Mouse (Mus musculus): ENCODE data around the gene Polr3h. TPM values are rescaled to one million over a fixed set of nuclear protein-coding genes. Genes with fewer than 3 reads are reported as not detected.
A peak's percentile ranks its signal among the peaks of the same experiment; 100 is the strongest.

Gene Polr3h
- polyA plus RNA-seq, 1 experiment: 2.8 TPM

DNA sequence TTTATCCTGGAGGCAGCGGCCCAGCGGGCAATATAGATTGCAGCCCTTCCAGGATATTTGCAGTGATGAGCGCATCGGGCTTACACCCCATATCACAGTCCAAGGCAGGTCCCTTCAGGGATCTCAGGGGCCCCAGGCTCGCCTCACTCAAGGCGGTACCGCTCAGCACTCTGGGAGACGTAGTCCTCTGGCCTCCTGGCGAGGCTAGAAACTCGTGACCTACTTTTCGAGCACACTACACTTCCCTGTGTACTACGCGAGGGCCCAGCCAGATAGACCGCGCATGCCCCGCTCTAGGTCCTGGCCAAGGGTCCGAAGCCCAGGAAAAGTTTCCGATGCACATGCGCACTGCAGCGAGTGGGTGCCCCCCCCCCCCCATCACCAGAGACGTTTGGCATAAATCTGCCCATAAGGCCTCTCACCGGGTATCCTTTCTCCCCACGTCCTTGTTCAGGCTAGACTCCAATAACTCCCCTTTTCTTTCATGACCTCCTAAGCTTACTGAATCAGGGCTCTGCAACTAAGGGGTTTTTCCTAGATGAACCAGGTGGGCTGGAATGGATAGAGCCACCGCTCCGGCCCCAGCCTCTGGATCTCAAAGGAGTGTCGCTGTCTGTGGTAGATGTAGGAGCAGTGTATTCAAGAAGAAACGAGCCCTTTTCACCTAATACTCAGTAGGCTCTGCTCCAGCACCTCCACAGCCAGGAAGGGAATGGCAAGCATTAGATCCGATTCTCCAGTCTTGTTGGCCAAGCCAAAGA, 69.8 kb downstream of the Polr3h start:
- peak overlapping the region; percentile 96 for H3K27ac ChIP-seq (replicated peaks; ENCODE audit: low read depth, low read length)
- peak overlapping the region; percentile 94 for H3K4me3 ChIP-seq (ENCODE audit: insufficient read depth, low read depth, low read length)
- H3K4me1 ChIP-seq (ENCODE audit: control insufficient read depth, insufficient read depth, insufficient read length, low read length): peaks cover 4% of the 10 kb centered on the region; the same call in 1 of the 2 replicates

DNA sequence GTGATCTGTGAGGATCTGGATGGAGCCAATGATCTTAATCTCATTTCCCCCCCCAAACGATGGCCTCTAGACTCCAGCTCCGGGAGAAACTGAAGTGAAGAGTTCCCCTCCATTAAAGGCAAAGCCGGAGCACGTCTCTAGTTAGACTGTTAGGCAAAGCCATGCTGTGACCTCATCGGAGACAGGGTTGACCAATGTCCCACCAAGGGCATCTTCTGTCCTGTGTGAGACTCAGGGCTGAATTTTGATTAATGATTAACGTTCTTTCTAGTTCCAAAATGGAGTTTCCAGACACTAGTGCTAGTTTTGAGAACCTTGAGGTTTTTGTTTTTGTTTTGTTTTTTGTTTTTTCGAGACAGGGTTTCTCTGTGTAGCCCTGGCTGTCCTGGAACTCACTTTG, 73.0 kb downstream of the Polr3h start:
- peak overlapping the region; percentile 88 for H3K27ac ChIP-seq (replicated peaks; ENCODE audit: low read depth, low read length)
- H3K4me1 ChIP-seq (ENCODE audit: control insufficient read depth, insufficient read depth, insufficient read length, low read length): peaks cover 4% of the 10 kb centered on the region; the same call in 1 of the 2 replicates
- peak overlapping the region; percentile 18 for H3K4me3 ChIP-seq (ENCODE audit: insufficient read depth, low read depth, low read length)

DNA sequence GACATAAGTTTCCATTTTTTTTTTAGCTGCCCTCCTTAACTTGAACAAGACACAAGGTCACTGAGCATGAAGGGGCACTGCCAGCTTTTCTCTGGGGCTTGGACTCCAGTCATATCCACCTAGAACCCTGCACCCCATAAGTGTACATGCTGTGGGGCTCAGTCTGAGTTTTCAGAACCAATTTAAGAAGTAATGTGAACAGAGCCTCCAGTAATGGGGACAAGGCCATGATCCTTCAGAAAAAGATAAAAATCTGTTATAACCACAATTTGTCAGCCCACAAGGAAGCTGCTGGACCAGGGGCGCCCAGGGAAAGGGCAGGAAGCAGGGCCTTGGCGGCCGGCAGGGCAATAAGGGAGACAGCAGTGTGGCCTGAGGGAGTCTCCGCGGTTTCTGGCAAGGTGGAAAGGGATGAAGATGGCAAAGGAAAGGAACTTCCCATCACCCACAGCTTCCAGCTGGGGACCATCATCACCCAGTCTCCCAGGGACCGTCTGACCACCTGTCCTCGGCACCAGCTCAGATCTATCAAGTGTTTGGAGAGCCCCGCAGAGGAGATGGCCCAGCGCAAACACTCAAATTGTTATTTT, 73.5 kb downstream of the Polr3h start:
- Histone ChIP-seq H3K27ac (replicated peaks; ENCODE audit: low read depth, low read length) (peak overlapping the region; percentile 88), H3K4me1 (ENCODE audit: control insufficient read depth, insufficient read depth, insufficient read length, low read length) (peaks cover 8% of the 10 kb centered on the region; the same call in 1 of the 2 replicates), H3K4me3 (ENCODE audit: insufficient read depth, low read depth, low read length) (peak overlapping the region; percentile 18)

DNA sequence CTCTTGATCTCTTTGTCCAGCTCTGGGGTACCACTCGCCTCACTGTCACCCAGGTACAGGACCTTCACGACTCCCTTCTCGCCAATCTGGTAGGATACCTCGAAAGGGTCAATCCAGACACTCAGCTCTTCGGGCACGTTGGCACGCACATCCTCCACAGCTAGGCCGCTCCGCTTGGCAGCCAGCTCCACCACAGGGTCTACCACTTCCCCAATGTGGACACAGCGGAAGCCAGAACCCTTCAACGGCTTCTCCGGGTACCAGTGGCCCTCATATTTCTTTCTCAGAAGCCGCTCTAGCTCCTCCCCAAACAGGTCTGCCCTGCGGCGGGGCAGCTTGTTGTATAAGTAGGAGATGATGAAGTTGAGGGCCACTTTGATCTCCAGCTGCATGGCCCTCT, 74.7 kb downstream of the Polr3h start:
- Histone ChIP-seq H3K4me3 (ENCODE audit: insufficient read depth, low read depth, low read length) (peak overlapping the region; percentile 17), H3K27ac (replicated peaks; ENCODE audit: low read depth, low read length) (peak overlapping the region; percentile 88), H3K4me1 (ENCODE audit: control insufficient read depth, insufficient read depth, insufficient read length, low read length) (peaks cover 14% of the 10 kb centered on the region)

DNA sequence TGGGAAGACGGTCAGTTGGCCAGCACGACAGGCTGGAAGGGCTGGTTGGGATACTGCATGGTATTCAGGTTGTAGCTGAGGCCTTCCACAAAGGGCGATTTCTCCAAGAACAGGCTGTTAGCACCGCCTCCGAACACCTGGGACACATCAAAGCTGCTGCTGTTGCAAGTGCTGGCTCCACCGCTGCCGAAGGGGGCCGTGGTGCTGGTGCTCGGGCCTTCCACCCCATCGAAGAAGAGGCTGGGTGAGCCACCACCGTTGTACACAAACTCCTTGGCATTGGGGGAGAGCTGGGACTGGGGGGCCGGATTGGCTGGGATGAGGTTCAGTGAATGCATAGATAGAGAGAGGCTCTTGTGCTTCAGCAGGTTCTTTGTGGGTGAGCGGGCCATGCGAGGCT, 75.3 kb downstream of the Polr3h start:
- H3K4me1 ChIP-seq (ENCODE audit: control insufficient read depth, insufficient read depth, insufficient read length, low read length): peaks cover 17% of the 10 kb centered on the region
- peak overlapping the region; percentile 17; the same call in 1 of the 2 replicates for H3K4me3 ChIP-seq (ENCODE audit: insufficient read depth, low read depth, low read length)
- H3K27ac ChIP-seq (replicated peaks; ENCODE audit: low read depth, low read length): peak overlapping the region; percentile 88

GRCm38 (mm10) chr15:81849104-81849503, 76.9 kb downstream of the Polr3h start:
- Histone ChIP-seq H3K4me3 (ENCODE audit: insufficient read depth, low read depth, low read length) (0 out of 2 replicates have a peak overlapping the region, but pooled peaks have one; percentile 30), H3K4me1 (ENCODE audit: control insufficient read depth, insufficient read depth, insufficient read length, low read length) (peaks cover 22% of the 10 kb centered on the region), H3K27ac (replicated peaks; ENCODE audit: low read depth, low read length) (peak overlapping the region; percentile 80)

DNA sequence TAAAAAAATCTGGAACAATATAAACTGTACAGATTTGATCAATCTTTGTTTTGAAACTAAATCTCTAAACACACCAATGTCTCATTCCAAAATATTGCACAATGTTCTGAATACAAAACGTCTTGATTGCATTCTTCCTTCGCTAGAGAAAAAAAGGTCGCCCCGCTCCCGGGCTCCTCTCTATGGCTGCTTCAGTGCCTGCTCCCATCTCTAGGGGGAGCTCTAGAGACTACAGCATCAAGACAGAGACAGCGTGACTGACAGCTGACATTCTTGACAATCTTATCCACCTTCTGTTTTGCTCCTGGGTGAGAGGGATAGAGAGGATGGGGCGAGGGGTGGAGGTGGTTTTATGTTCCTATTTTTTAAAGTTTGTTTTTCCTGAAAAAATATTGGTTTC, 77.7 kb downstream of the Polr3h start:
- peaks cover 22% of the 10 kb centered on the region for H3K4me1 ChIP-seq (ENCODE audit: control insufficient read depth, insufficient read depth, insufficient read length, low read length)

DNA sequence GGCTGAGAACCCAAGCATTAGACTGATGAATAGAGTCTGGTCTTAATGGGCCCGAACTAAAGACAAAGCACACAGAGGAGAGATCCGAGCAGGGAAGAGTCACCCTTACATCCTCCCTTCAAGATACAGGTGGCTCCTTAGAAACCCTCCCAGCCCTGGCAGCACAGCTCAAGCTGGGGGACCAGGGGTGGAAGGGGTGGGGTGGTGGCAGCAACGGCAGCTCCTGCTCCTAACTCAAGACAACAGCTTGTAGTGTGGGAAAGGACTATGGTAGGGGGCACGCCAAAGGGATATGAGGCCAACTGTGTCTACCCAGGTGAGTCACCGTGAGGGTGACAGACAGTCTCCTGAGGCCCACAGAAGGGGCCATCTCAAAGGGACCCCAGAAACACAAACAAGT, 78.2 kb downstream of the Polr3h start:
- Histone ChIP-seq H3K4me3 (ENCODE audit: insufficient read depth, low read depth, low read length) (no peak overlapping the region), H3K27ac (replicated peaks; ENCODE audit: low read depth, low read length) (peak overlapping the region; percentile 83), H3K4me1 (ENCODE audit: control insufficient read depth, insufficient read depth, insufficient read length, low read length) (peaks cover 22% of the 10 kb centered on the region)

More for the DNA sequence above, 77.7 kb downstream of the Polr3h start:
- Histone ChIP-seq H3K4me3 (ENCODE audit: insufficient read depth, low read depth, low read length) (no peak overlapping the region), H3K27ac (replicated peaks; ENCODE audit: low read depth, low read length) (no peak overlapping the region)

- Histone ChIP-seq H3K27ac (replicated peaks; ENCODE audit: low read depth, low read length) (peak overlapping the region; percentile 83), H3K4me3 (ENCODE audit: insufficient read depth, low read depth, low read length) (no peak overlapping the region), H3K4me1 (ENCODE audit: control insufficient read depth, insufficient read depth, insufficient read length, low read length) (peaks cover 18% of the 10 kb centered on the region)
These were observed 78.9 kb downstream of the Polr3h start for GRCm38 (mm10) chr15:81847161-81847560.

GRCm38 (mm10) chr15:81846755-81847154, 79.3 kb downstream of the Polr3h start:
- peak overlapping the region; percentile 83 for H3K27ac ChIP-seq (replicated peaks; ENCODE audit: low read depth, low read length)
- peaks cover 18% of the 10 kb centered on the region for H3K4me1 ChIP-seq (ENCODE audit: control insufficient read depth, insufficient read depth, insufficient read length, low read length)

DNA sequence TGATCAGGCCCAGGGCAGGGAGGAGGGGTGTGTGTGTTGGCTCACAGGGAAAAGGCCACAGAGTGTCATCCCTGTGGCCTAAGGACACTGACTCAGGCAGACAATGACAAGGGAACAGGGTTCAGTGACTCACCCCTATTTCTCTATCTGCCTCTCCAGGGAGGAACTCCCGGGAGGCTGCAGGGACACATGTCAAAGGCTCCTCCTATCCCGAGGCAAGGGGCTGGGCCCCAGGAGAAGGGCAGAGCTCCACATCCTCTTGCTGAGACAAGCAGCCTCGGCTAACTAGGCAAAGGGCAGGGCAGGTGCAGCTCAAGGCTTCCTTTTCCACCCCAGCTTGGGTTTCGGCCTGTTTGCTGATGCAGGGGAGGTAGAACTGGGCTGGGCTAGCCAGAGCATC, 80.3 kb downstream of the Polr3h start:
- H3K4me3 ChIP-seq (ENCODE audit: insufficient read depth, low read depth, low read length): no peak overlapping the region
- peak overlapping the region; percentile 99 for H3K27ac ChIP-seq (replicated peaks; ENCODE audit: low read depth, low read length)
- peaks cover 20% of the 10 kb centered on the region for H3K4me1 ChIP-seq (ENCODE audit: control insufficient read depth, insufficient read depth, insufficient read length, low read length)

More at GRCm38 (mm10) chr15:81846755-81847154, 79.3 kb downstream of the Polr3h start:
- H3K4me3 ChIP-seq (ENCODE audit: insufficient read depth, low read depth, low read length): no peak overlapping the region

- Histone ChIP-seq H3K4me1 (ENCODE audit: control insufficient read depth, insufficient read depth, insufficient read length, low read length) (peaks cover 21% of the 10 kb centered on the region), H3K27ac (replicated peaks; ENCODE audit: low read depth, low read length) (peak overlapping the region; percentile 99), H3K4me3 (ENCODE audit: insufficient read depth, low read depth, low read length) (no peak overlapping the region)
These were observed 80.9 kb downstream of the Polr3h start for GRCm38 (mm10) chr15:81845033-81845625.

DNA sequence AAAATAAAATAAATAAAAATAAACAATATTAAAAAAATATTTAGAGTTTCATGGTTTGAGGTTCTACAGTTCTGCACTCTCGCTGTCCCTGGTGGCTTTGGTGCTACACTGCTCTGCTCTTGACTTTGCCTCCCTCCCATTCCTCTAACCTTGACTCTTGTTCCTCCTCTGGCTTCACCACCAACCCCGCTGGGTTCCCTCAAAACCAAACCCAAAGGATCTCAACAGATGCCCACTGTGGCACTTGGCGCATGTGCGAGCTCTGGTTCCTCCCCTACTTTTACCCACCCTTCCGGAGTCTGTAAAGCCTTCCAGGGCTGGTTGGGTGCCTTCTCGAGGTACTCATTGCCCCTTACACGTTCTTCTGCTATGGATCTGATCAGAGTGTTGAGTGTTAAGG, 83.8 kb downstream of the Polr3h start:
- Histone ChIP-seq H3K4me1 (ENCODE audit: control insufficient read depth, insufficient read depth, insufficient read length, low read length) (peaks cover 20% of the 10 kb centered on the region), H3K27ac (replicated peaks; ENCODE audit: low read depth, low read length) (peak overlapping the region; percentile 66), H3K4me3 (ENCODE audit: insufficient read depth, low read depth, low read length) (no peak overlapping the region)

- peak overlapping the region; percentile 99 for H3K27ac ChIP-seq (replicated peaks; ENCODE audit: low read depth, low read length)
- no peak overlapping the region for H3K4me3 ChIP-seq (ENCODE audit: insufficient read depth, low read depth, low read length)
- peaks cover 15% of the 10 kb centered on the region for H3K4me1 ChIP-seq (ENCODE audit: control insufficient read depth, insufficient read depth, insufficient read length, low read length)
These were observed 85.7 kb downstream of the Polr3h start for GRCm38 (mm10) chr15:81840306-81840705.

DNA sequence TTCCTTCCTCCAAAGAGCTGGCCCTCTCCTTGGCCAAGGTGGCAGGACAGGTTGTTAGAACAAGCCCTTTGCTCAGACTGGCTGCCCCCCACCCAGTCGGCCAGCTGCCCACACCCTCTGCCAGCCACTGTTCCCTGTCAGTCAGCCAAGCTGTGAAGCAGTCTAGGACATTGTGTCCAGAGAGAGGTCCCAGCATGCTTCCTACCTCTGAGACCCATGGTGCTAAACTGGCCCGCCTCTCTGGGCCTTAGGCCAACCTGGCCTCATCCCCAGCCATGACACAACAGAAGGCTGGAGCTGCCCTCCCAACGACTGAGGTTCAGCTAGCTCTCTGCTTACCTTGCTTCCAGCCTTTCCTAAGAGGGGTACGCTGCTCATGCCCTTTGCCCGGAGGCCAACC, 86.4 kb downstream of the Polr3h start:
- Histone ChIP-seq H3K4me1 (ENCODE audit: control insufficient read depth, insufficient read depth, insufficient read length, low read length) (peaks cover 10% of the 10 kb centered on the region), H3K27ac (replicated peaks; ENCODE audit: low read depth, low read length) (peak overlapping the region; percentile 99), H3K4me3 (ENCODE audit: insufficient read depth, low read depth, low read length) (no peak overlapping the region)

Measured in brown adipose tissue, adult 24 weeks (tissue).